Mouse (Mus musculus) left cerebral cortex, adult 8-10 months (tissue): ENCODE results near the gene Fyn. TPM values are rescaled to one million over a fixed set of nuclear protein-coding genes. Genes with fewer than 3 reads are reported as not detected.

Experiments used
- DNase-seq, 2 experiments: peaks; one replicate each; pipeline ENCODE4 v3.0.0; 2022; ENCODE audit warnings: low spot score in 2 of 2
- total RNA-seq, 4 experiments: library from RNA; stranded (reverse); gene quantifications; 2 replicates each; pipeline ENCODE4 v1.2.4; 2022

Fyn gene
- total RNA-seq, 4 experiments from 2014 or later, result 100 to 111 (median 108) TPM

- no peak for DNase-seq
Measured at GRCm38 (mm10) chr10:39601068-39601467, 232.4 kb downstream of the Fyn start.

DNA sequence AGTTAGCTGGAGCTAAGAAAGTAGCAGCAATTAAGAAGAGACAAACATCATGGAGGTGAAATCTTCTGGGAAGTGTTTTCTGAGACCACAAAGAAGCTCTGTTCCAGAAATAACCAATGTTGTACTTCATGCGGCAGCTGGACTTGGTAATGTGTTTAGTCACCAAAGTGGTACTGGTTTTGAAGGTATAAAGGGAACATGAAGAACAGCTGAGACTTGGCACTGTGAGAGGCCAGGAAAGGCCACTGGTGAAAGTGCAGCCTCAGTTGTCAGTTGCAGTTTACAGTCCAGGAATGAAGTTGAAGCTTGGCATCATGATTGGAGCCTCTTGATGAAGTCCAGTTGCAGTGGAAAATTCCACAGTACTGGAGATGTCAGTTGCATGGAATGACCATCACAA lies 237.8 kb downstream of the Fyn start:
- DNase-seq, result no peak

GRCm38 (mm10) chr10:39611234-39611633 lies 242.6 kb downstream of the Fyn start:
- DNase-seq, result no peak

- DNase-seq, result no peak
Measured at GRCm38 (mm10) chr10:39612131-39612530, 243.5 kb downstream of the Fyn start.

GRCm38 (mm10) chr10:39612633-39612988 lies 244.0 kb downstream of the Fyn start, which contains the start of gene Traf3ip2:
TSS of gene Traf3ip2 (plus strand) at chr10:39612934.
- DNase-seq, result no peak

DNA sequence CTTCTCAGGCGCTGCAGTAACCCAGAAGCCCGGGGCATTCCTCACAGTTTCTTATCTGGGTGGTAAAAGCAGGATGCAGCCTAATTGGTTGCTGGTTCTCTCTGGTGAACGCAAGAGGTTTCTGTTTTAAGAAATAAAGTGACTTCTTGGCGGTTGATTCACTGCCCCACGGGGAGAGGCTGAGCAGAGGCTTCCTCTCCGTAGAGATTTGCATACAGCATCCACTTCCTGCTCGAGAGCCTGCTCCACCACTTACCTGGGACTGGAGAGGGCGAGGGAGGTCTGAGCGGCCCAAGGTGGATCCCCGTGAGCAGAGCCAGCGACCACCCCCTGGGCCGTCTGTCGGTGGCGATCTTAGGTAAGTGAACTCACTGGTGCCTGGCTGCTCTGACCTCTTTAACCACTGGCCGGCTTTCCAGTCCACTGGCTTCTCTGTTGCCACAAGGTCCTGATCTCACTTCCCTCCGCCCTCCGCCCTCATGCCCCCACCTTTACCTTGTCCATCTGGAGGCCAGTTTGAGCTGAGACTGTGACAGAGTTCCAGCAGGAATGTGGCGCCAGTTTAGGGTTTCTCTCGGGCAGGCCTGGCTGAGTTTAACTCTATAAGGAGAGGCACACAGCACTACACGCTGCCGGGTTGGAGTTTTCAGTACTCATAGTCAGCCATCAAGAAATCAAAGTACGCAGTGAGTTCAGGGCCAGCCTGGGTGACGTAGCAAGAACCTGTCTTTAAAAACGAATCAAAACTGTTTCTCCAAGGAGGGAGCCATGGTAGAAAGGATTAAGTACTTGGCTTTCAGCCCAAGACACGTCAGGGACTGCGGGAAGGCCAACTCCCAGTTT lies 244.6 kb downstream of the Fyn start:
- DNase-seq, result no peak

GRCm38 (mm10) chr10:39613973-39614372 lies 245.3 kb downstream of the Fyn start:
- no peak for DNase-seq

DNA sequence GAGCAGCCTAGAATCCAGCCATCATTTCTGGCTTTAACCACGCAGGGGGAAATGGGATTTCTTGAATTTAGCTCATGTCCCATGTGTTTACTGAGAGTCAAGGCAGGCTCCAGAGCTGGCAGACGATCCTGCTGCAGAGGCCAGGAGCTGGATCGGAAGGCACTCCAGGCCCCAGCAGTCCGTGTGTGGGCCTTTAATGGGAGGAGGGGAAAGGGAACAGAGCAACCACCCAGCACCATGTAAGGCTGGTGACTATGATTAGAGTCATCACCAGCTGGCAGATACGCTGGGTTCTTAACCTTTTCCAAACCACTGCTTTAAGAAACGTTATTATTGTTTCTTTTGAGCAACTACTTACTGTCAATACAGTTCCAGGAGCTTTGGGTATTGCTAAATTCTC lies 246.0 kb downstream of the Fyn start:
- no peak for DNase-seq

Other genes with a start within 250 kb of the Fyn start
- 10 to 100 TPM; 12.8 to 16.9 (median 15.3) TPM for gene Fam229b, start 234.9 kb upstream of the Fyn start, total RNA-seq
- 1 to 10 TPM; 2.1 to 2.9 (median 2.2) TPM for gene Tube1, start 234.9 kb upstream of the Fyn start, total RNA-seq
- under 1 TPM in 3 of 4 experiments, not detected in 1; 0.35 to 0.59 (median 0.55) TPM for gene Ccn6, start 205.1 kb upstream of the Fyn start, total RNA-seq
- 1 to 10 TPM; 1.1 to 2.0 (median 1.5) TPM for gene Traf3ip2, start 244.1 kb downstream of the Fyn start, total RNA-seq